Mouse (Mus musculus) left cerebral cortex, postnatal 36 days (tissue): ENCODE measurements around the gene Zfp663. TPM values are rescaled to one million over a fixed set of nuclear protein-coding genes. Genes with fewer than 3 reads are reported as not detected.

Source experiments
- DNase-seq, 2 experiments: peaks; one replicate each; pipeline ENCODE4 v3.0.0; 2021 to 2022; ENCODE audit warnings: low spot score in 2 of 2, mixed read lengths in 1 of 2
- intact Hi-C: fragments of 180-260 bp; cut with DNase I; formaldehyde crosslinking; loops from one replicate; pipeline ENCODE4 v1.15.1; 2025
- total RNA-seq, 2 experiments: library from RNA; stranded (reverse); gene quantifications; 2 replicates each; pipeline ENCODE4 v1.2.3; 2021

The Zfp663 gene
- total RNA-seq = not detected

DNA sequence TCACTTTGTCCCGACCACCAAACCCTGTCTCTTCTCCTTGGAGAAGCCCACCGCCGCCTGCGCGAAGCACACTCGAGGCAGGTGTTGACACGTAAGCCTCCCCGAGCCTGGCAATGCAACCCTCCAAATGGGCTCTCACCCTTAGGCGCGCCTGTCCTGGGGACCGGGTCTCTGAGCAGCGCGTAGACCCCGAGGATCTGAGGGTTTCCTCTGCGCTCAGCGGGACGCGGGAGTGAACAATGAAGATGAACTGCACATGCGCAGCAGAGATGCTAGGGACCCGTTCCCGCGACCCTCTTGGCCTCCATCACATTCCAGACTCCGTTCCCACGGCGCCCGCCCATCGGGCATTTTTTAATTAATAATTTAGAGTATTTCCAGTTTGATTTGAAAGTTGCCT, at the start of gene Zfp663:
Zfp663 (minus strand) TSS at position 234 of the 400 bp plus-strand sequence.
- no peak for DNase-seq
- intact Hi-C loops = no loop called here

DNA sequence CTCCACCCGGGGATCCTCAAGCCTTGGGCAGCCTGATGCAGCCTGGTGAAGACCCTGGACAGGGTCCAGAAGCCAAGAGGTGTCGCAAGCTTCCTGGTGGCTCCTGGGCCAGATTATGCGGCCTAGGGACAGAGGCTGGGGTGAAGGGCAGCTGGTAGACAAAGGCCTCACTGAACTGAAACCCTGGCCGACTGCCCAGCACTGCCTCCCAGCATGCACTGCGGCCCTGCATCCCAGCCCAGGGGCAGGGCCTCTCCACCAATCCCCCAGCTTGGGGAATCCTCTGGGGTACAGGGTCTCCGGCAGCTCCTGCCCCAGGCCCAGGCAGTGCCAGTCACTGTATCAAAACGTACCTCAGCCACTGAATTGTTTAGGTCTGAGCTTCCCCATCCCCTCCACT, 48.8 kb upstream of the Zfp663 start:
- DNase-seq = peak; percentile 60 to 69
- intact Hi-C loops = no loop called here

DNA sequence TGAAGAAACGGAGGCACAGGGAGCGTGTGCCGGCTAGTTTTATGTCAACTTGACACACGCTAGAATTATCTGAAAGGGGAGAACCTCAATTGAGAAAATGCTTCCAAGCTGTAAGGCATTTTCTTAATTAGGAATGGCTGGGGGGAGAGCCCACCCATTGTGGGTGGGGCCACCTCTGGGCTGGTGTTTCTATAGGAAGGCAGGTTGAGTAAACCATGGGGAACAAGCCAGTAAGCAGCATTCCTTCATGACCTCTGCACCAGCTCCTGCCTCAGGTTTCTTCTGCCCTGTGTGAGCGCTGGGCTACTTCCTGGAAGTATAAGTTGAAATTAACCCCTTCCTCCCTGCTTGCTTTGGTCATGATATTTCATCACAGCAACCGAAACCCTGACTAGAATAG, 47.3 kb upstream of the Zfp663 start:
- DNase-seq = no peak
- intact Hi-C loops = no loop called here

DNA sequence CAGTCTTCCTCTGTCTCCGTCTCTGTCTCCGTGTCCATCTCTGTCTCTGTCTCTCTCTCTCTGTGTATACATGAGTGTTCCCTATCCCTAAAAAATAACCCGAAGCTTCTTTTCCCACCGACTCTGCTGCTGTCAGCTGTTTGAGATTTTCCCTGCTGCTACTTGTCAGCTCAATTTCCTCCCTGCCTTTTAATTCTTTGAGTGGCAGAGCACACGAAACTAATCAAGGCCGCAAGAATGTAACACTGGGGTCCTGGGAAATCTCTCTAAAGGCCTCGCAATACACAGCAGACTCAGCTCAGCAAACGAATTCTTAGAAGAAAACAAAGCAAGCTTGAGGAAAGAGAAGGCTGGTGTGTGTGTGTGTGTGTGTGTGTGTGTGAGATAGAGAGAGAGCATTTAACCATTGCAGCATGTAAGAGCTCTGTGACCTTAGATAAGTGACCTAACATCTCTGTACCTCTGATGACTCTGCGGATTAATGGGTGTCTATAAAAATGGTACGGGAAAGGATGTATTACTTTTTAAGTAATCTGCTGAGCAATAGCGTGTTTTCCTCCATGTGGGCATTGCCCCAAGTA, 46.7 kb upstream of the Zfp663 start:
- intact Hi-C loops = no loop called here

DNA sequence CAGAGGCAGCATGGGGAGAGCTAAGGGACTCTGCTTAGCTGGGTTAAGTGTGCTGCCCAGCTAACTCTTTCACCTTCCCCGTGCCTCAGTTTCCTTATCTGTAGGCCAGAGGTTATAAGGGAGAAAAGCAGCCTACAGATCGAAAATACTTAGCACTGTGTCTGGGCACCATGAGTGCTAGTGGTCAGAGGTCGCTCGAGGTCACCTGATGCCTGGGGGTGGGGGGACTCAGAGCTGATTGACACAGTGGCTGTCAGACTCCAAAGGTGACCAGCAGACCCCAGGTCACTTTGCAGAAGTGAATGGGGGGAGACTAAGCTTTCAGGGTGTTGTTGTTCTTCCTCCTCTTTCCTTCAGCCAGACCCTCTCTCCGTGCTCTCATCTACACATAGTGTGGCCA, 45.8 kb upstream of the Zfp663 start:
- no peak for DNase-seq
- intact Hi-C loops = no loop called here

More for the DNA sequence above, 46.7 kb upstream of the Zfp663 start:
- no peak for DNase-seq

DNA sequence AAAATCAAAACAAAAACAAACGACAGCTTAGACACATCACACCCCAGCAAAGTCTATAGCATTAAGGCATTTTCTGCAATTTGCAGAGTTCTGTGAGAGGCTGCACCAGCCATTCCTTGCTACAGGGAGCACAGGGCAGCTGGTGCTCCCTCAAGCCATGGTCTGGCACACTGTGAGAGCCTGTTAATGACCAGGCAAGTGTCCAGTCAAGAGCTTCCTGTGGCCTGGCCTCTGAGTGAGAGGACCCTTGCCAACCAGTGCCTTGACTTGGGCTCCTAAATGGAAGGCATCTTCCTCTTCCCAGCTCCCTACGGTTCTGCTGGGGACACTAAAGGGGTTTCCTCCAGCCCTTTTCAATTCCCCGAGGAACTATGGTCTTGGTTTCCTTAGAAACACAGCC, 45.4 kb upstream of the Zfp663 start:
- intact Hi-C loops = no loop called here
- DNase-seq = no peak

DNA sequence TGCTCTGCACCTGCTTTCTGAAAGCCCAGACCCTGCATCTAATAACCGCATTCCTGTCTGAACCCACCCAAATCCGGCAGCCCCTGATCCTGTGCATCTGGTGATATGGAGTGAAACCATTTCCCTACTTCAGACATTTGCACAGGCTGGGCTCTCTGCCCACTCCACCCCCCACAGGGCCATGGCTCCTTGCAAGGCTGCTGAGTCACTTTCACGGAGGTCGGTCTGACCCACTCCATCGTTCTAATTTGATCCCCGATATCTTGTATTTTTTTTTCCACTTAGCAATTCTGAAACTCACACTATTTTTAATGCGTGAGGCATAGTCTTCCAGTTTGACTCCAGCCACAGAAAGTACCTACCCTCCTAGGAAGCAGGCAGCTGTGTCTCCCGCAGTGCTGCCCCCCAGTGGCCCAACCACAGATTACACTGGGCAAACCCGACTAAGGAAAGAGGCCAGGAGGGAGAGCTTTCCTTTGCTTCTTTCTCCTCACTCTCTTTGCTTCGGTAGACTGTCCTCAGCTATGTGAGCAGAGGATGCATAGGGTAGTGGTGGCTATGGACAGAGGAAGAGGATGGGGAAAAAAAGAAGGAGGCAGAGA, 39.3 kb upstream of the Zfp663 start:
- DNase-seq = peak; percentile 53 to 76
- intact Hi-C loops = loop anchor here (2.0 kb wide), 1 partner anchor 17 kb away; no protein-coding TSS in a partner anchor

DNA sequence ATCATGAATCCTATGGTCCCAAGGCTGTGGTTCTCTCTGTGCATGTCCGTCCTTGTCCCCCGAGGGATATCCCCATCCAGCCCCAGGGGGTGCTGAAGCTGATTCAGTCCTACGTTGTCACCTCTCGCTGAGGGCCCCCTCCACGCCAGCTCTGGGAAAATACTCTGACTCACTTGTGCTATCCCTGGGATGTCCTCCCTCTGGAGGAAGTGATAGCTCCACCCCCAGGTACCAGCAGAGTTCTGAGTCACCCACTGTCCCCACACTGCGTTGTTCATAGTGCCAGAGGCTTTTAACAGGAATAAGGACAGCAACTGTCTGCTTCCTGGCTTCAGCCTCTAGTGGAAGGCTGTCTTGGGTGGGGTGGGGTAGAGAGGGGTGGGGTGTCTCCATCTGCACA, 36.8 kb upstream of the Zfp663 start:
- intact Hi-C loops = no loop called here
- DNase-seq = peak; percentile 57 to 73

DNA sequence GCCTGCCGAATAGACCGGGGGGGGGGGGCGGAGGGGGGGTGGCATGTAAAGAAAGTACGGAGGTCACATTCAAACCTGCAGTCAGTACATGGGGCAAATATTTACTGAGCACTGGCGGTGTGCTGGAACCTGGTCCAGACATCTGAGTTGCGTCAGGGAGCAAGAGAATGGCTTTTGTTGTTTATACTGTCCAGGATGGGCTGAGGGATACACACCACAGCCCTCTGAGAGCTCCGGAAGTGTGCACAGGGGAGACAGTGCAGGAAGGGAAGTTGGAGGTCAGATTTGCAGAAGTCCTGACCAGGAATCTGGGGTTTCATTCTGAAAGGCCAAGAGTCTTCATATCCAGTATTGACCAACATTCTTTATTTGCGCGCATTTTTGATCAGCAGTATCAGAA, 36.4 kb upstream of the Zfp663 start:
- intact Hi-C loops = no loop called here
- DNase-seq = no peak

DNA sequence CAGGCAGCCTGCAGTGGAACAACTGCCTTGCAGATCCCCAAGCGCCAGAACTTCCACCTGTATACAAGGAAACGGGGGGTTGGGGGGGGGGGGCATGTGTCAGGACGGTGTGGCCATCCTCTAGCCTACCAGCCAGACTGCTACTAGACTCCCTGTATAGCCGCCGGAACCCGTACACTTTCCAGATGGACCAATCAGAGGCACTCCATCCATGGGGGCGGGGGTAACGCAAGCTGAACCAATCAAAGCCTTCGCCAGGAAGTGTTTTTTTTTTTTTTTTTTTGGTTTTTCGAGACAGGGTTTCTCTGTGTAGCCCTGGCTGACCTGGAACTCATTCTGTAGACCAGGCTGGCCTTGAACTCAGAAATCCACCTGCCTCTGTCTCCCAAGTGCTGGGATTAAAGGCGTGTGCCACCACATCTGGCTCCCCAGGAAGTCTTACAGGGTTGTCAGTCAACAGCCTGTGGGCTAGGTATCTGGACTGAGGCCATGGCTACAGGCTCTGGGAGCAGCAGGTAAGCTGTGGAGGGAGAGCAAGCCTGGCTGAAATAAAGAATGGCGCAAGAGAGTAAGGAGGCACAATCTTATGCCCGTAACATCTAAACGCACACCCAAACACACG, 29.7 kb upstream of the Zfp663 start:
- DNase-seq = no peak
- intact Hi-C loops = no loop called here

DNA sequence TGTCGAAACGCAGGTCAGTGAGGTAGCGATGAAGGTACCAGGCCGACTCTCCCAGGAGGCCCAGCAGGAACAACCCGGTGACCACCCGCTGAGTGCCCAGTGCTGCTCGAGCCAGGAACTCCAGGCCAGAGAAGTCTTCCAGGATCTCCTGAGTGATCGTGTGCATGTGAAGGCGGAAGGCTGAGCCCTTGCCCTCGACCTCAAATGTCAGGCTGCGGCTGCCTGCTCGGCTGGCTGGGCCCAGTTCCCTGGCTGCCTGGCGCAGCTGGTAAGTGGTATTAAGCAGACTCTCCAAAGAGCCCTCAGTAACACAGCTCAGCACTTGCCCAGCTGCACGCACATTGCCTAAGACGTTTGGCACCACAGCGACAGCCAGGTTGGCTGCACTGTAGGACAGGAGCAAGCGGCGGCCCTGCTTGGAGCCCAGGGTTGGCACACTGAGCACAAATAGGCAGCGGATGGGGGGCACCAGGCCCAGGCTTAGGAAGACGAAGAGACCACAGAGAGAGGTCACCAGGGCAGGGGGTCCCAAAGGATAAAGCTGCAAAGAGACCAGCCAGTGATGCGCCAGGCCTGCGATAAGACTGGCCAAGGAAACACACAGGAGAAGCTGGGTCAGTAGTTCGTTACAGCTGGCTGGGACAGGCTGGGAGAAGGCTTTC, 29.1 kb upstream of the Zfp663 start:
- intact Hi-C loops = no loop called here
- no peak for DNase-seq

DNA sequence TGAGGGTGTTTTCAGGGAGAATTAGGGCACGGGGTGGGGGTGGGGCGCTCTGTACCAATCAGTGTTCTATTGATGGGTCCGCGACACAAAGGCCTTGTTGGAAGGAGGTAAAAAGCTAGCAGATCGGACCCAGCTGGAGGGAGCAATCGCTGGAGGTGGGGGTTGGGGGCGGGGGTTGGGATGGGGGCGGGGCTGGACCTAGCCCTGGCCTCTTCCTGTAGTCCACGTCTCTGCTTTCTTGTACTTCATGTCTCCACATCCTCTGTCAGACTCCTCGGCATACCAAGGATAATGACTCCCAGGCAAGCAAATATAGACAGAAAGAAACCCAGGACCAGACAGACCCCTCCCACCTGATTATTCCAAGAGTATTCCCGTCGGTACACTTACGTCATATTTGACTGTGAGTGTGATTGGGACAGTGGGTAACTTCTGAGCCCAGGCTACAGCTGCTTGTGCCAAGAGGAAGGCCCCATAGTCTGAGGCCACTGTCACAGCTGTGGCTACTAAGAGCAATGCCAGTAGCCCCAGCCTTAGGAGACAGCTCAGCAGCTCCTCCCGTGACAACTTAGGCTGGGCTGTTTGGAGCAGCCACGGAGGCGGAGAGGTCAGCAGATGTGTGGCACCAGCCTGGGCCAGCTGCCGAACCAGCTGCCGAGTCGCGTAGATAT, 28.4 kb upstream of the Zfp663 start:
- intact Hi-C loops = no loop called here
- no peak for DNase-seq

DNA sequence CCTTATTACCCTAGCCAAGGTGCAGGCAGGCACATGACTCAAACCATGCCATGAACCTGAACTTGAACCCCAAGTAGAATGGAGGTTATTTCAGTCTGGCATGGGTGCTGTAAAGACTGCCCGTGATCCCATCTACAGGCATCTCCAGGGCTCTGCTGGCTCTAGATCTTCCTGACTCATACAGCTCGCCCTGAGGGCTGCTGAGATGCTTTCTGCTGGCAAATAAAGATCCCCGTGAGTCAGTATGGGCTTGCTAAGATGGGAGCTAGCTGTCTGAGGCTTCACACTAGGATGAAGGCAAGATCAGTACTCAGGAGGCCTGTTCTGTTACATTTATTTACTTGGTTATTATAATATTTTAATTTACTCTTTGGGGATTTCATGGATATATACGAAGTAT, 23.6 kb upstream of the Zfp663 start:
- no peak for DNase-seq
- intact Hi-C loops = no loop called here

DNA sequence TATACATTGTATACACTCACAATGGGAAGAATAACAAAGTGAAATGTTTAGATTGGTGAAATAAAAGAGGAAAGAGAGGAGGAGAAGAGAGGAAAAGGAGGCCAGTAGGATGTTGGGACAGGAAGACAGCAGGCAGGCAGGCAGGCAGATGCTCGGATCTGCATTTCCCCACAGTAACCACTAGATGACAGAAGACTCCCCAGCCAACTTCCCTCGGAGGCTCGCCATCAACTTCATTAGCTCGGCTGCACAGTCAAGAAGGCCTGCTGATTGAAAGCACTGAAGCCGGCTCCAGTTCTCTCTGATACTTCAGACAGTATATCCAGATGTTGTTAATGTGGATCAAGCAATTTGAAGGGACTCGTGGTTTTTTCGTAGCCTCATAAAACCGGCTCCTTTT, 23.0 kb upstream of the Zfp663 start:
- intact Hi-C loops = loop anchor here (1.0 to 2.0 kb wide), 2 partner anchors 17 to 96 kb away; no protein-coding TSS in a partner anchor
- DNase-seq = peak; percentile 49 to 51

DNA sequence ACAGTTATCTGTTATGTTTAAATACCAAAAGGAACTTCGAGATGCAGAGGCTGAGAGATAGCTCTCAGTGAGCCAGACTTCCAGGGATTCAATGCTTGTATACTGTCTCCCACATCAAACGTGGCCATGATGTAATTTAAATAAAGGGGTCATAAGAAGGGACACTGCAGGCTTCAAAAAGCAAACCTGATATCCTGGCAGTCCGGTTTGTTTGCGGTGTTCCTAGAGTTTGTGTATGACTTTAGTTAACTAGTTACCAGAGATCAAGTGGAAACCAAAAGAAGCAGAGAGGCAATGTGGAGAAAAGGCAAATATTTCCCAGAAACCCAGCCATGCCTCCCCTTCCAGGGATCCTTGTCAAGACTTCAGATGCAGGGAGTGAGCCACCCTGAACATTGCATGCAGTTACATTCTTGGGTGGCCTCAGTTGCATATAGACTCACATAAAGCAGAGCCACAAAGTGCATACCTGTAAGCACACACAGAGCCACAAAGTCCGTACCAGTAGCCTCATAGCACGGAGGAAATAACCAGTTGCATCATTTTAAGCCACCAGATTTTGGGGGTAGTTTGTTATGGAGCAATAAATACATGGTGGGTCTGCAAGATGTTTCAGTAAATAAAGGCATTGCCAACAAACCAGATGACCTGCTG, 20.9 kb upstream of the Zfp663 start:
- intact Hi-C loops = no loop called here
- no peak for DNase-seq

DNA sequence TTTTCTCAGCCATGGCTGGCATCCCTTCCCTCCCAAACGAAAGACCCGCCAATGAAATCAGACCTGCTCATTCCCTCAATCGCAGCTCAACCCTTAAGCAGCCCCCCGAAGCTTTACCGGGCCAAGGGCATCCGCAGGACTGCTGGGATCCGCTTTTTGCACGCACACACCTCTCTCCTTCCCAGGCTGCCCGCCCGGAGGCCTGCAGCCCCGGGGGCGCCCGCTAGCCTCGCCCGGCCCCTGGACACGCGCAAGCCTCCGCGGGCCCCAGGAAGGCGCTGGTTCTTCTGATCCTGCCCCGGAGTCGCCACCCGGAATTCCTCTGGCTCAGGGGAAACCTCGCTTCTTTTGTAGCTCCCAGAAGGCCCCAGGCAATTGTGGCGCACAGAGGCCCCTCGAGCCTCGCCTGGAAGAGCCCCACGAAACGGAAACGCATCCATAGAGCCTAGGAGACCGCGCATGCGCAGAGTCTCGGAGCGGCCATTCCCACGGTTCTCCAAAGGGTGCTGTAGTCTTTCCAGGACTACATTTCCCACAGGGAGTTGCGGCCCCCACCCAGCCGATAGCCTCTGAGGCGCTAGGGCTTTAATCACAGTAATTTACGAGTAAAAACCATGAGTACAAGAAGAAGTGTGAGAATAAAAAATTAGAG, 19.4 kb upstream of the Zfp663 start, which contains the start of gene Zfp334:
Zfp334 (minus strand) TSS at position 416 of the 652 bp plus-strand sequence.
- intact Hi-C loops = no loop called here
- DNase-seq = peak; percentile 95

DNA sequence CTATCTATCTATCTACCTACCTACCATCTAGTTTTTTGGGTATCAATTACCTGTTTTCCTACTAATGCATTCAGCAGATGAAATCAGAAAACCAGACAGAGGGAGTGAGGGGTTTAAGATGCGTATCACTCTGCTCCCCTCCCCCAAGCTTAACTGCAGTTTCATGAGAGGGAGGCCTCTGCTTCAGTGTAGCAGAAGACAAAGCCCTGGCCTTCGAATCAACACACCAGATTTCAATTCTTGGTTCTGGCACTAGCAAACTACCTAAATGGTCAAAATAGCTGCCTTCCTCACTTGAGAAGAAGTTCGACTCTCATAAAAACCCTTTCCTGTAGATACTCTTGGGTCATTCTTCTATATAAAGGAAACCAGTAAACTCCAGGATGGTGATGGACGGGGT, 18.8 kb upstream of the Zfp663 start:
- intact Hi-C loops = no loop called here
- no peak for DNase-seq

DNA sequence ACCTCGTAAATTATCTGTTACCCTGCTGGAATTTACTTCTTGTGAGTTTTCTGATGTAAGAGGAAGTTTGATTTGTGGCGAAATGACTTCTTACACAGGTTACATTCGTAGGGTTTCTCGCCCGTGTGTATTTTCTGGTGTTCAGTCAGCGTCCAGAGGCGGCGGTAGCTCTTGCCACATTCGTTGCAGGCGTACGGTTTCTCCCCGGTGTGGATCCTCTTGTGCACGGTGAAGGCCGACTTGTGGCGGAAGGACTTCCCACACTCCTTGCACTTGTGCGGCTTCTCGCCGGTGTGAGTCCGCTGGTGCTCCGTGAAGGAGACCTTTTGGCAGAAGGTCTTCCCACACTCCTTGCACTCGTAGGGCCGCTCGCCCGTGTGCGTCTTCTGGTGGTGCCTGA, 11.5 kb upstream of the Zfp663 start:
- intact Hi-C loops = no loop called here
- no peak for DNase-seq

DNA sequence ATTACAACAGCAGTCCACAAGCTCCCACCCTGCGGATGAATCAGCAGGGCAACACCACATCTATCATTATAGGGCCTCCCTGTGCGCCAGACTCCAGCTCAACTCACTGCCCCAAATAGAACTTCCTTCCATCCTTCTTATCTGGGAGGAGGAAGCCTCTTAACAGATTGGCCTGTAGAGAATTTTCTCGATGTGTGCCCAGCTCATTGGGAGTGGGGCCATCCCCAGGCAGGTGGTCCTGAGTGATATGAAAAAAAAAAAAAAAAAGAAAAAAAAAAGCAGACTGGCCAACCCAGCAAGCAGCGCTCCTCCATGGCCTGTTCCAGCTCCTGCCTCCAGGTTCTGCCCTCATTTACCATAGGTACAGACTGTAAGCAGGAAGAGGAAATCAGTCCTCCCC, 7.5 kb upstream of the Zfp663 start:
- intact Hi-C loops = no loop called here

More for the DNA sequence above, 7.5 kb upstream of the Zfp663 start:
- no peak for DNase-seq
